Mouse (Mus musculus): Measurements from ENCODE around the gene Enpp1. TPM values are rescaled to one million over a fixed set of nuclear protein-coding genes. Genes with fewer than 3 reads are reported as not detected.

Gene Enpp1
- polyA plus RNA-seq, 1 experiment: 0.78 TPM

DNA sequence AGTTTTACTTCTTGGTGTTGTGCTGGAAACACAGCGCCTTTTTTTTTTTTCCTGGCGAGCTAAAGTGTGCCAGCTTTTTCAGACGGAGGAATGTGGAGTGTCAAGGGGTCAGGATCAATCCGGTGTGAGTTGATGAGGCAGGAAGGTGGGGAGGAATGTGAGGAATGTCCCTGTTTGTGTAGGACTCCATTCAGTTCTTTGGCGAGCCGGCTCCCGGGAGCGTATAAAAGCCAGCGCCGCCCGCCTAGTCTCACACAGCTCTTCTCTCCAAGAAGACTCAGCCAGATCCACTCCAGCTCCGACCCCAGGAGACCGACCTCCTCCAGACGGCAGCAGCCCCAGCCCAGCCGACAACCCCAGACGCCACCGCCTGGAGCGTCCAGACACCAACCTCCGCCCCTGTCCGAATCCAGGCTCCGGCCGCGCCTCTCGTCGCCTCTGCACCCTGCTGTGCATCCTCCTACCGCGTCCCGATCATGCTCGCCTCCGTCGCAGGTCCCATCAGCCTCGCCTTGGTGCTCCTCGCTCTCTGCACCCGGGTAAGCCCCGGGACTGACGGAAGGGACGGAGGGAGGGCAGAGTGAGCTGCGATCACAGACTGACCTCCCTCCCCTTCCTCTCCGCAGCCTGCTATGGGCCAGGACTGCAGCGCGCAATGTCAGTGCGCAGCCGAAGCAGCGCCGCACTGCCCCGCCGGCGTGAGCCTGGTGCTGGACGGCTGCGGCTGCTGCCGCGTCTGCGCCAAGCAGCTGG is 116.5 kb downstream of the Enpp1 start, which contains the start of gene Ccn2:
Gene Ccn2, plus strand, starts transcription at position 193 of the 753 bp plus-strand sequence.
- H3K27me3 ChIP-seq (ENCODE audit: control insufficient read depth, insufficient read depth, low read length, poor library complexity, severe bottlenecking): no peaks in the 10 kb centered on the region
- peak within 1 kb of the TSS; percentile 59 for H3K9ac ChIP-seq (ENCODE audit: low read depth, poor library complexity, severe bottlenecking)
- H3K27ac ChIP-seq (ENCODE audit: insufficient read depth, low read length): peak within 1 kb of the TSS; percentile 79
- peak within 1 kb of the TSS; percentile 90 for H3K4me3 ChIP-seq (ENCODE audit: low read depth, low read length)
- peak; percentile 32 for TF ChIP-seq POLR2A (IDR thresholded peaks at IDR 0.05; ENCODE audit: insufficient read depth, low read length)
- TF ChIP-seq EP300 (IDR thresholded peaks at IDR 0.05; ENCODE audit: insufficient read depth, low read depth, low read length): peak; percentile 91
- no peak for TF ChIP-seq CTCF (IDR thresholded peaks at IDR 0.05; ENCODE audit: low read depth, low read length)
- no peaks in the 10 kb centered on the region for H3K9me3 ChIP-seq (replicated peaks; ENCODE audit: control insufficient read depth, insufficient read depth, low read length, poor library complexity, severe bottlenecking)
- H3K36me3 ChIP-seq (ENCODE audit: control insufficient read depth, insufficient read depth, low read length, poor library complexity, severe bottlenecking): peaks cover 10% of the 10 kb centered on the region
- H3K4me1 ChIP-seq (ENCODE audit: control insufficient read depth, insufficient read depth, low read length): peaks cover 3% of the 10 kb centered on the region

DNA sequence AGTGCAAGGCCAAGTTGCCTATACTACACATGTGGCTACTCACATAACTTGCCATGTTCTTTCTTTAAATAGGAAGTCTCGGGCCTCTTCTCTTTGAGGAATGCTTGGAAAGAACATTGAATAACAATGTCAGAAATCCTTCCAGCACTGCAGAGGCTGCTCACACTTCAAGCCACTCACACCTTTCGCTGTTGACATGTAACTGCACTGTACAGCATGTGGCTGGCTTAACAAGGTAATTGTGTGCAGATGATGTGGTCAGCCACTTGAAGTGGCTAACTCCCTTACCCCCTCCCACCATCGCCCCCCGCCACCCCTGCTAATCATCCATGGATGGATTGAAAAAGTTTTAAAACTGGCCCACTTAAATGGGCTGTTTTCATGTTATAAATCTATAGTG is 118.4 kb downstream of the Enpp1 start:
- peaks cover 3% of the 10 kb centered on the region for H3K4me1 ChIP-seq (ENCODE audit: control insufficient read depth, insufficient read depth, low read length)
- H3K9me3 ChIP-seq (replicated peaks; ENCODE audit: control insufficient read depth, insufficient read depth, low read length, poor library complexity, severe bottlenecking): no peaks in the 10 kb centered on the region
- no peak overlapping the region for H3K9ac ChIP-seq (ENCODE audit: low read depth, poor library complexity, severe bottlenecking)
- H3K27ac ChIP-seq (ENCODE audit: insufficient read depth, low read length): no peak overlapping the region
- peaks cover 10% of the 10 kb centered on the region for H3K36me3 ChIP-seq (ENCODE audit: control insufficient read depth, insufficient read depth, low read length, poor library complexity, severe bottlenecking)
- TF ChIP-seq CTCF (IDR thresholded peaks at IDR 0.05; ENCODE audit: low read depth, low read length) (no peak), POLR2A (IDR thresholded peaks at IDR 0.05; ENCODE audit: insufficient read depth, low read length) (no peak), EP300 (IDR thresholded peaks at IDR 0.05; ENCODE audit: insufficient read depth, low read depth, low read length) (no peak)
- H3K27me3 ChIP-seq (ENCODE audit: control insufficient read depth, insufficient read depth, low read length, poor library complexity, severe bottlenecking): no peaks in the 10 kb centered on the region
- H3K4me3 ChIP-seq (ENCODE audit: low read depth, low read length): no peak overlapping the region

DNA sequence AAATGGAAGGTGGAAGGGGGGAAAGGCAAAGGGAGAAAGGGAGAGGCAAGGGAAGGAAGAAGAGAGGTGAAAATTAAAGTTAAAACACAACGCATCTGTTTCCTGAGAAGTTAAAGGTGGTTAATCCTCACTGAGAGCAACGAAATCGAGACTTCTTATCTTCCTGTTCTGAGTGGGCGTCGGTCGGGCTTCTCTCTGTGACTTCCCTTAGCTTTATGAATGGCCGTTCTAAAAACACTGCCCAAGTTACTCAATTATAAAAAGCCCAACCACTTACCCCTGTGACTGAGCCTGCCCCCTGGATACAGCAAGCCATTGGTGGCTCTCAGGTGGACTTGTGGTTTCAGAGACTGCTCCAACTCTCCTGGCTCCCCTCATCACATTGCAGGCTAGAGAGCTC is 119.0 kb downstream of the Enpp1 start:
- Histone ChIP-seq H3K27ac (ENCODE audit: insufficient read depth, low read length) (no peak overlapping the region), H3K9me3 (replicated peaks; ENCODE audit: control insufficient read depth, insufficient read depth, low read length, poor library complexity, severe bottlenecking) (no peaks in the 10 kb centered on the region), H3K27me3 (ENCODE audit: control insufficient read depth, insufficient read depth, low read length, poor library complexity, severe bottlenecking) (no peaks in the 10 kb centered on the region)

DNA sequence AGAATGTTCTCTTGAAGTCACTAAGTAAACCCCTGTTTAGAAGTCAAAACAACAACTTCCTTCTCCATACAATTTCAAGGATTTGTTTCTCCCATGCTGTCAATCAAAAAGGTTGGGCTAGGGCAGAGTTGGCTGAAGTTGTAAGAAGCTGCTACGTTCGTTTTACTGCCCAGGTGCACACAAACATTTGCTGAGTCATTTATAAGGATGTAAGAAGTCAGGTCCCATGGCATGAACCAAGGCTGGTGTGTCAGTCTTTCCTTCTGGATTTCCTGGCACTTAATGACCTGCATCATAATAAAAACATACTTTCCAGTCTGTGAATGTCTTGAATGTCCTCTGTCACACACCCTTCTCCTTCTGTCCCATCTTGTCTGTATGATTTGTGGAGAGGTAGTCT is 119.6 kb downstream of the Enpp1 start:
- no peak for TF ChIP-seq CTCF (IDR thresholded peaks at IDR 0.05; ENCODE audit: low read depth, low read length)
- no peak for TF ChIP-seq POLR2A (IDR thresholded peaks at IDR 0.05; ENCODE audit: insufficient read depth, low read length)
- TF ChIP-seq EP300 (IDR thresholded peaks at IDR 0.05; ENCODE audit: insufficient read depth, low read depth, low read length): no peak
- no peaks in the 10 kb centered on the region for H3K9me3 ChIP-seq (replicated peaks; ENCODE audit: control insufficient read depth, insufficient read depth, low read length, poor library complexity, severe bottlenecking)
- H3K36me3 ChIP-seq (ENCODE audit: control insufficient read depth, insufficient read depth, low read length, poor library complexity, severe bottlenecking): peaks cover 4% of the 10 kb centered on the region; the same call in 1 of the 2 replicates
- no peak overlapping the region for H3K9ac ChIP-seq (ENCODE audit: low read depth, poor library complexity, severe bottlenecking)
- no peaks in the 10 kb centered on the region for H3K27me3 ChIP-seq (ENCODE audit: control insufficient read depth, insufficient read depth, low read length, poor library complexity, severe bottlenecking)
- no peak overlapping the region for H3K4me3 ChIP-seq (ENCODE audit: low read depth, low read length)
- H3K4me1 ChIP-seq (ENCODE audit: control insufficient read depth, insufficient read depth, low read length): peaks cover 3% of the 10 kb centered on the region
- peak overlapping the region; percentile 54 for H3K27ac ChIP-seq (ENCODE audit: insufficient read depth, low read length)

More for the DNA sequence above, 119.0 kb downstream of the Enpp1 start:
- Histone ChIP-seq H3K4me3 (ENCODE audit: low read depth, low read length) (no peak overlapping the region), H3K4me1 (ENCODE audit: control insufficient read depth, insufficient read depth, low read length) (peaks cover 3% of the 10 kb centered on the region), H3K36me3 (ENCODE audit: control insufficient read depth, insufficient read depth, low read length, poor library complexity, severe bottlenecking) (peaks cover 10% of the 10 kb centered on the region), H3K9ac (ENCODE audit: low read depth, poor library complexity, severe bottlenecking) (no peak overlapping the region)
- TF ChIP-seq EP300 (IDR thresholded peaks at IDR 0.05; ENCODE audit: insufficient read depth, low read depth, low read length) (no peak), POLR2A (IDR thresholded peaks at IDR 0.05; ENCODE audit: insufficient read depth, low read length) (no peak), CTCF (IDR thresholded peaks at IDR 0.05; ENCODE audit: low read depth, low read length) (no peak)

DNA sequence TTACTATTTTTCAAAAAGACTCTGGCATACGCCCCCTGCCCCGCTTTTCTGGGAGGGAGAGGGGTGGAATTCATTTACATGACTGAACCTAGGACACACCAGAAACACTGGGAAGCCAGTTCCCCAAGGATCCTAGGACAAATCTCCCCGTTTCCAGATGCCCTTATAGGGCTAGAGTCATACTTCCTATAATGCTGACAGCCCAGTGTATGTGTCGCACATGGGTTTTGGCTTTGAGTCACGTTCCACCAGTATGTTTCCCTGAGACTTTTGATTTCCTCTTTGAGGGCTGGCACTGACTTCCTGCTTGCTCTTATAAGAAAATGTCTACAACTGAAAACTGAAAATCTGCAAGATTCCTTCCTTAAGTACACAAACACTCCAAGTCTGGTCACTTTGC is 120.2 kb downstream of the Enpp1 start:
- TF ChIP-seq CTCF (IDR thresholded peaks at IDR 0.05; ENCODE audit: low read depth, low read length) (no peak), EP300 (IDR thresholded peaks at IDR 0.05; ENCODE audit: insufficient read depth, low read depth, low read length) (no peak), POLR2A (IDR thresholded peaks at IDR 0.05; ENCODE audit: insufficient read depth, low read length) (no peak)
- no peak overlapping the region for H3K4me3 ChIP-seq (ENCODE audit: low read depth, low read length)
- H3K4me1 ChIP-seq (ENCODE audit: control insufficient read depth, insufficient read depth, low read length): peaks cover 3% of the 10 kb centered on the region
- H3K27ac ChIP-seq (ENCODE audit: insufficient read depth, low read length): peak overlapping the region; percentile 54
- H3K9ac ChIP-seq (ENCODE audit: low read depth, poor library complexity, severe bottlenecking): no peak overlapping the region
- H3K27me3 ChIP-seq (ENCODE audit: control insufficient read depth, insufficient read depth, low read length, poor library complexity, severe bottlenecking): no peaks in the 10 kb centered on the region
- no peaks in the 10 kb centered on the region for H3K9me3 ChIP-seq (replicated peaks; ENCODE audit: control insufficient read depth, insufficient read depth, low read length, poor library complexity, severe bottlenecking)
- no peaks in the 10 kb centered on the region for H3K36me3 ChIP-seq (ENCODE audit: control insufficient read depth, insufficient read depth, low read length, poor library complexity, severe bottlenecking)

DNA sequence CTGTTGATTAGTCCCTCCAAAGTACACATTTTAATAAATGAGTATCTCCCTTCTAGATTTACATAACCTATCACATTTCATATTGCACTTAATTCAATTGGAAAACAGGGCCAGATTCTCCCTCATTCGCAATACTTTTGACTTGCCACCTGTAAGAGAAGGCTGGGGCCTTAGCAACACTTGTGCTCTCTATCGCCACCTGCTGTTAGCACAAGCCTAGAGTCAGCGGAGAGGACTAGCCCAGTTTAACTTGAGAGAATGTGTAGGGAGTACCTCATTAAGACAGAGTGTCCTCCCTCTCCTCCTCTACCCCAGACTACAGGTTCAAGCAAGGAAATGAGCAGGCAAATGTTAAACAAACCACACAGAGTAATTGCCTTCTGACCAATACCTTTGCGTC is 120.8 kb downstream of the Enpp1 start:
- peaks cover 3% of the 10 kb centered on the region for H3K4me1 ChIP-seq (ENCODE audit: control insufficient read depth, insufficient read depth, low read length)
- TF ChIP-seq EP300 (IDR thresholded peaks at IDR 0.05; ENCODE audit: insufficient read depth, low read depth, low read length): no peak
- peak; percentile 77 for TF ChIP-seq CTCF (IDR thresholded peaks at IDR 0.05; ENCODE audit: low read depth, low read length)
- H3K36me3 ChIP-seq (ENCODE audit: control insufficient read depth, insufficient read depth, low read length, poor library complexity, severe bottlenecking): no peaks in the 10 kb centered on the region
- H3K27ac ChIP-seq (ENCODE audit: insufficient read depth, low read length): peak overlapping the region; percentile 73
- no peak overlapping the region for H3K9ac ChIP-seq (ENCODE audit: low read depth, poor library complexity, severe bottlenecking)
- no peaks in the 10 kb centered on the region for H3K27me3 ChIP-seq (ENCODE audit: control insufficient read depth, insufficient read depth, low read length, poor library complexity, severe bottlenecking)
- no peak overlapping the region for H3K4me3 ChIP-seq (ENCODE audit: low read depth, low read length)
- H3K9me3 ChIP-seq (replicated peaks; ENCODE audit: control insufficient read depth, insufficient read depth, low read length, poor library complexity, severe bottlenecking): no peaks in the 10 kb centered on the region

All from ES-Bruce4 (cell line).